Mouse (Mus musculus) layer of hippocampus, adult 8-10 months (tissue): ENCODE data around the gene Tectb. TPM values are rescaled to one million over a fixed set of nuclear protein-coding genes. Genes with fewer than 3 reads are reported as not detected.

ENCODE experiments used
- DNase-seq, 2 experiments: peaks; one replicate each; pipeline ENCODE4 v3.0.0; 2022; ENCODE audit warnings: low spot score in 2 of 2
- total RNA-seq, 4 experiments: library from RNA; stranded (reverse); gene quantifications; 2 replicates each; pipeline ENCODE4 v1.2.4; 2022

Tectb gene
- total RNA-seq, 4 experiments from 2014 or later, result 0.16 TPM; not detected in 3

- DNase-seq, result no peak
Observed at GRCm38 (mm10) chr19:55207746-55208538, 27.4 kb downstream of the Tectb start.

- no peak for DNase-seq
Observed at GRCm38 (mm10) chr19:55208654-55209053, 28.1 kb downstream of the Tectb start.

GRCm38 (mm10) chr19:55209084-55209483 is 28.6 kb downstream of the Tectb start:
- DNase-seq, result no peak

GRCm38 (mm10) chr19:55211698-55212097 is 31.2 kb downstream of the Tectb start:
- no peak for DNase-seq

- no peak for DNase-seq
Observed at GRCm38 (mm10) chr19:55213617-55214340, 33.2 kb downstream of the Tectb start.

- no peak for DNase-seq
Observed at GRCm38 (mm10) chr19:55216876-55217275, 36.3 kb downstream of the Tectb start.

- DNase-seq, result peak; percentile 71 to 84
Observed at GRCm38 (mm10) chr19:55217365-55217764, 36.8 kb downstream of the Tectb start.

- DNase-seq, result peak; percentile 80 to 91
Observed at GRCm38 (mm10) chr19:55218192-55218739, 37.7 kb downstream of the Tectb start.

- DNase-seq, result peak in 1 of 2 experiments; percentile 32
Observed at GRCm38 (mm10) chr19:55218741-55219221, 38.2 kb downstream of the Tectb start.

- DNase-seq, result no peak
Observed at GRCm38 (mm10) chr19:55219359-55219758, 38.8 kb downstream of the Tectb start.

GRCm38 (mm10) chr19:55221208-55221607 is 40.7 kb downstream of the Tectb start:
- DNase-seq, result peak; percentile 38 to 39

- no peak for DNase-seq
Observed at GRCm38 (mm10) chr19:55222268-55222667, 41.7 kb downstream of the Tectb start.

GRCm38 (mm10) chr19:55226621-55227020 is 46.1 kb downstream of the Tectb start:
- DNase-seq, result no peak

GRCm38 (mm10) chr19:55227135-55227534 is 46.6 kb downstream of the Tectb start:
- DNase-seq, result no peak

- DNase-seq, result no peak
Observed at GRCm38 (mm10) chr19:55231081-55231480, 50.5 kb downstream of the Tectb start.

- no peak for DNase-seq
Observed at GRCm38 (mm10) chr19:55232136-55232535, 51.6 kb downstream of the Tectb start.

- no peak for DNase-seq
Observed at GRCm38 (mm10) chr19:55236026-55236425, 55.5 kb downstream of the Tectb start.

GRCm38 (mm10) chr19:55236564-55236963 is 56.0 kb downstream of the Tectb start:
- peak in 1 of 2 experiments; percentile 28 for DNase-seq

- DNase-seq, result no peak
Observed at GRCm38 (mm10) chr19:55239766-55240426, 59.4 kb downstream of the Tectb start.

GRCm38 (mm10) chr19:55241186-55241645 is 60.7 kb downstream of the Tectb start, which contains the start of gene Gucy2g:
Gene Gucy2g (minus strand): TSS chr19:55241236.
- DNase-seq, result no peak

GRCm38 (mm10) chr19:55244791-55245231 is 64.3 kb downstream of the Tectb start:
- peak; percentile 38 to 44 for DNase-seq
